Mouse (Mus musculus): ENCODE data around the gene Cd34.

Gene Cd34

DNA sequence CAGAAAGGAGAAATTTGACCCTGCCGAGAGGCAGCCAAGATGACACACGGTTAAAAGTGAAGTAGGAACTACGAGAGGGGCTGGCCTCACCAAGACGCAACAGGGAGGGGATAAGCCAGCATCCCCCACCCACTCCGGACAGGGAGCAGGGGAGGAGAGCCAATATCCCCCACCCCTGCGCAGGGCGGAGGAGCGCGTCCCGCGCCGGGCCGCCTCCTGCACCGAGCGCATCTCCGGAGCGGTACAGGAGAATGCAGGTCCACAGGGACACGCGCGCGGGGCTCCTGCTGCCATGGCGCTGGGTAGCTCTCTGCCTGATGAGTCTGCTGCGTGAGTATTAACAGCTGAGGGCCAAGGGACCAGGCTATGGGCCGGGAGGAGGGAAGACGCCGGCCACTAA, at the start of gene Cd34:
TSS of gene Cd34 (plus strand) at position 105 of the 400 bp plus-strand sequence.
- DNase-seq (ENCODE audit: low spot score in 2 of 2): peak in 1 of 2 experiments; percentile 52

DNA sequence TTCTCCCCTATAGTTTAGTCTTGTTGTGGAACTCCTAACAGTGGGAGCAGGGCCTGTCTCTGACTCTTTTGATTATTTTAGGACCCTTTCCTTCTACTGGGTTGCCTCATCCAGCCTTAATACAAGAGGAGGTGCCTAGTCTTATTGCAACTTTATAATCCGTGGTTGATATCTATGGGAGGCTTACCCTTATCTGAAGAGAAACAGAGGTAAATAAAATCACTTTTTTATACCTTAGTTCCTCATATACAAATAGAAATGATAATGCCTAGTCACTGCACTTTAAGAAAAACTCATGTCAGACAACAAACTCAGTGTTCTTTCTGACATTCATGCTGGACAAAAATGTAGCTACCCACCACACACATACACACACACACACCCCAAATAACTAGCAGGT, 44.1 kb upstream of the Cd34 start:
- no peak for DNase-seq (ENCODE audit: low spot score in 2 of 2)

DNA sequence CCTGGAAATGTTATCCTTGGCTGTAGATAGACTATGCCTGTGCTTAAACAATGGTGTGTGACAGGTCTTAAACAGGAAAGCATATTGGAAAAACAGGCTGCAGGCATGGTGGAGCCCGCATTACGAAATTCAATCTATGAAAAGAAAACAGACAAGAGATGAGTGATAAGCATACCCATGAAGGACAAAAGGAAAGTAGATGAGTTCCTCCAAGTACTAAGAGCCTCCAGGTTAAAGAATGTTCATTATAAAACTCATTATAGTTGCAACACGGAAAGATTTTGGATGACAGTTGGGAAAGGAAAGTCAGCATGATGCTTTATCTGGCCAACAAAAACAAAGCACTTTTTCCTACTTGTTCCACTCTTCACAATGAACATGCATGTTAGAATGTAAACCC, 43.3 kb upstream of the Cd34 start:
- no peak for DNase-seq (ENCODE audit: low spot score in 2 of 2)

DNA sequence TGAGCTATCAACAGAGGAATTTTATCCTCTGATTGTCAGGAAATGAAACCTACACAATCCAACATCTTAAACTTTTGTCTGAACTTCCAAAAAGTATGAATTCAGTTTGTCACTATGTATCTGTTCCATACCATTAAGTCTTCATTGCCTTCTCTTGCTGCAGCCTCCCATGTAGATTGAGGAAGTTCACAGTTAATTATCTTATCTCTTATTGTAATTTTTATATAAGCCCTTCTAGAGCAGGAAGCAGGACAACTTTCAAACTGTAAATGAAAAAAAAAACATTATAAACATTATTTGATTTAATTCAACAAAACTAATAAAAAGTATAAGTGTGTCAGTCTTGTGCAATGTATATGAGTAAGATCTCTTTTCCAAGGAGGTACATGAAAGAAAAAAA, 37.5 kb upstream of the Cd34 start:
- DNase-seq (ENCODE audit: low spot score in 2 of 2): no peak

DNA sequence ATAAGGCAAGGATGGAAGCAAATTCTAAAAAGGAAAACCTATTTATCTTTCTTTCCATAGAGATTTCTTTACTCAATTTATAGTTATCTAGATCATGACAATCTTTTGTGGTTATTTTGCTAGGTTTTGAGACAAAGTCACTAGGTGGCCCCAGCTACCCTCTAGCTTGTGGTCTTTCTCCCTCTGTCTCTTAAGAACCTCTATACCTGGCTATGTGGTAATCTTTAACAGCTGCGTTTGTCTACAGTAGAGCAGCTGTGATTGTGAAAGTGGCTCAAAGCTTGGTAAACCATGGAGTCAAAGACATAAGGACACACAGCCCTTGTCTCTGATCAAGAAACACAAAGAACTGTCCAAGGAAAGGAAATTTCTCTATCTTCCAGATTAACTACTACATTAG, 36.8 kb upstream of the Cd34 start:
- no peak for DNase-seq (ENCODE audit: low spot score in 2 of 2)

DNA sequence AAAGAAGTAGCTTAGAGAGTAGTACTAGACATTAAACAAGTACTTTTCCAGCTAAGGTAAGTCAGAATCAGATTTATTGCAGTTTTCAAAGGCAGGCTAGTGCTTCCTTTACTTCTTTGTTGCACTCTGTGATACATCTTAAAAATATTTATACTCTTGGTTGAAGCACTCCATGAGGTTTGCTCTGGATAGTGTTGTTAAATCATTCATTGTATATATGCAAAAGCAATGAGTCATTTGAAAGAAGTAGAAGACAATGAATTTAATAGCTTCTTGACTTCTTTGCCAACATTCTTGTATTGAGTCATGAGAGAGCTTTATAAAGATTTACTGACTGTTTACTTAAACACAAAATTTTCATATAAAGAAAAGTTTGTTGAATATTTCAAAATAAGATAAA, 29.7 kb upstream of the Cd34 start:
- DNase-seq (ENCODE audit: low spot score in 2 of 2): no peak

DNA sequence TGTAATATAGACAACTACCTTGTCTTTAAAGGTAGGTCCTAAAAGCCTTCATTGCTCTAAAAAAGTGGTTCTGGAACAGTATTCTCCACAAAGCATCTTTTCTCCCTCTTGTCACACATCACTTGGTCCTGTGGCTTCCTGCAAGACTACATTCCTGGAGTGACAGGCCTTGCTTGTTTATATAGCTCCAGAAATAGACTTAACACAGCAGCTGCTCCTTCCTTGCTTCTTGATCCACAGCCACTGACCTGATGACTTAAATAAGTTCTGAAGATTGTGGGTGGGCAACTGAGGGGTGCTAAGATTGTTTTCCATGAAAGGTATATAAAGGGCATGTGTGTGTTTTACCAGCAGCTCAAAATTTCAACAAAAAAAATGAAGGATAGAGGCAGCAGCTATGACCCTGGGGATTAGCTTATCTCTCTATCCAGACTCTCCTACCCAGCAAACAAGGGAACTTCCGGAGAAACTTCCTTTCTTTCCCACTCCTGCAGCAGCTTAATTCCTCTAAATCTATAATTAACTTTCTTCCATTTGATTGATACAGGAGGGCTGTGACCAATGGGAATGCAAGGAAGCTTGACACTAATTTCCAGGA, 12.8 kb upstream of the Cd34 start:
- no peak for DNase-seq (ENCODE audit: low spot score in 2 of 2)

DNA sequence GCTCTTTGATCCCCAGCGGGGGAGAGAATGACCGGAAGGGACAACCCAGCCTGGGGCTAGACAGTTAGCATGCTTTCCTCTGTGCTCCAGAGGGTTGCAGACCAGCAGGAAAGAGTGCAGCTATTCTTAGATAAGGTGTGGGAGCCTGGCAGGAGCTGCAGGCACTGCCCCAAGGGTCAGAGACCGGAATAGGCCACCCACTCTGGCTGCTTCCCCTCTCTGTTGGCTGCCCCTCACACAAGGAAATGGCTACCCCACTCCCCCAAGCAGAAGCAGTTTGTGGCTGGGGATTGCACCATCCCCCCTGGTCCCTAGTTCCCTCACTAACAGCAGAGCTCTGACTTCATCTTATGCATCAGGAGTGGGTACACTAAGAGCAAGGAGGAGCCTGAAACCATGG, 10.7 kb upstream of the Cd34 start:
- no peak for DNase-seq (ENCODE audit: low spot score in 2 of 2)

DNA sequence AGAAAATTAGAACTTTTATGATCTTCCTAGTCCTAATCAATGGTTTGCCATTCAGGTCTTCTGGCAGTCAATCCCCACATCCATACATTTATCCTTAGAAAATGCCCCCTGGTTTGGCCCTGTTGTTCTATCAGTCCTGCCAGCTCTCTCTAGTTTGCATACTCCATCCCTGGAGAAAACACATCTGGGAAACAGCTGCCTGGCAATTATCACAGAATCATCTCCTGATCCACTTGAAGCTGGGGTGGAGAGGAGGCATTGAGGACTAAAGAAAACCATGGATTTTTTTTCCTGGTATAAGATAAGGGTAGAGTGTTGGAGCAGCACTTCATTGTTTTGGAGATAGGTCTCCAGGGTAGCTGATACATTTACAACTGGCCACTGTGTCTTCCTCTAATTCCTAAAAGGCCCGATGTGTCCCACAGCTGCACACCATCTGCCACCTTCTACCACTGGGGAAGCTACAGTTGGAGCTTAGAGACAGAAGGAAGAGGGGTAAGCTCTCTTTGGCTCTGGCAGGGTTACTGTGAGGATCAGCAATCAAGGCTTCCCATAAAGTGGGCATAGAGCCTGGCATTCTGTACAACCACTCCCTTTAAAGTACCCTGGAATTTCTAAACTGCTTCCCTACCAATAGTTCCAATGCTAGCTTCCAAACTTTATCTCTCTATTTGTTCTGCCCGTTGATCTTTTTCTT, 9.2 kb upstream of the Cd34 start:
- DNase-seq (ENCODE audit: low spot score in 2 of 2): no peak

DNA sequence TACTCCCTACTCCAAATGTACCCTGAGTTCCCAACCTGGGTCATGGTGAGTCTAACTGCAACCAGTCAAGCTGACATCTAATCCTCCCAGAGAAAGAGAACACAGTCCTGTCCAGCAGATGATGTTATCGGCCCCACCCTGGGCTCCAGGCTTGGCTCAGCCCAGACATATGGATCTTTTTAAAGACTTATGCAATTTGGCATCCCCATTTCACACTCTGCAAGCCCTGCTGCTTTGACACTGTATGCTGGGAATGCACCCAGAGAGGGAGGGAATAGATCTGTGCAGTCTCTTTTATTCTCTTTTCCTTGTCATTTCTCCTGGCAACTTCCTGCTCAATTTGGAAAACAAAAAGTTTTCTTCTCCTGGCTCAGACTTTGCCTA, 8.7 kb upstream of the Cd34 start:
- peak; percentile 42 to 65 for DNase-seq (ENCODE audit: low spot score in 2 of 2)

DNA sequence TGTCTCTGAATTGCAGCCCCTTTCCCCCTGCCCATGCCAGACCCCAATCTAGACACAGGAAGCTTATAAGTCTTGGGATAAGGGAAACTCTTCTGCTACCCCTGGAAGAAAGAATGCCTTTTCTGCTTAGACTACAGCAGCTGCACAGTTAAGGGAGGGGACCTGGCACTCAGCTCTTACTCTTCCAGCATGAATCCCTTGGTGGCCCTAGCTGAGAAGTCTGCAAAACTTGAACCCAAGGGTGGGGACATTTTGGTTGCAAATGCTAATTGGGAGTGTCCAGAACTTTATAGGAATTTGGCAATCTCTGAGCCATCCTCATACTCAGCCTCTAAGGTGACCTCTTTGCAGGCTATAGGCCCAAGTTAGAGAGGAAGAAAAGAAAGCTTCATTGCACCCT, 7.9 kb upstream of the Cd34 start:
- DNase-seq (ENCODE audit: low spot score in 2 of 2): no peak

DNA sequence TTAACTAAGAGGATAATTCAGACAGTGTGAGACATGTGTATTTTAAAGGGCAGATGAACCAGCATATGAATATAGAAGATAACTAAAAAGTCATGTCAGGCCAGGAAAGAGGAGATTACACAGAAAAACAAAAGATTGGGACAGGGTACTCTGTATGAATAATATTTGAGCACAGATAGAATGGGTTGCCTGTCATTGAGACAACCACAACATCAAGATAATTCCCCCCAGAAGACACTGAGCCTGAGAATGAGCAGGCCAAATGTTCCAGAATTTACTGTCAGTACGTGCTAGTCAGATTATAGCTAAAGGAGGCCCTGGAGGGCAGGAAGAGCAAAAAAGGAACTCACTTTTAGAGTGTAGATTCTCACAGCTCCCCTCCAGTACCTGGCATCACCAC, 3.3 kb upstream of the Cd34 start:
- no peak for DNase-seq (ENCODE audit: low spot score in 2 of 2)

DNA sequence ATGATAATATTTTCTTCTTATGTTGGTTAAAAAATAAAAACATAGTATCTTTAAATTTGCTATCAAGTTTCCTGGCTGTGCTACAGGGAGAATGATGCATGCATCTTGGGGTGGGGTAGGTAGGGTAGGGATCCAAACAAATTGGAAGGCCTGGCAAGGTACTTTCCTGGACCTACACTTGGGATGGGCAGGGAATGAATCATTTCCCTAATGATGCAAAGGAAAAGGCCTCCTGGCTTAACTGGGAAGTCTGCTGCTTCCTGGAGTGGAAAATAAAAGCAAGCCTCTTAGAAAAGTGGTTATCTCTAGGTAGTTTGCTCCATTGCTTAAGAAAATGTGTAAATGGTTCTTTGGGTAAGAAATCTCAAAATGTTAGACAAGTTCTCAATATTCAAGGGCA, 2.9 kb downstream of the Cd34 start:
- DNase-seq (ENCODE audit: low spot score in 2 of 2): no peak

DNA sequence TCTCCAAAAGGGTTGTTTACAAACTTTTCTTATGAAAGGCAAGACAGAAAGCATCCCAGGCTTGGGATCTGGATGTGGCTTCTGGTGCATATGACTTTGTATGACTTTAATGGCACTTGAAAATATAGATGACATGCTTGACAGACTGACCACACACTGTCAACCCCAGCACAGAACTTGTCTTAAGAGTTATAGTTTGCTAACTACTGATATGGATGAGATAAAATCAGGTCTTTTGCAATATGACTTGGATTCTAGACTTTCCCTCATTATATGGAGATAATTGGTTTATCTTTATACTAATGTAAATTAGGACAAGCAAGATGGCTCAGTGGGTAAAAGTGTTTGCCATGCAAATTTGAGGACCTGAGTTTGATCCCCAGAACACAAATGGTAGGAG, 4.3 kb downstream of the Cd34 start:
- no peak for DNase-seq (ENCODE audit: low spot score in 2 of 2)

DNA sequence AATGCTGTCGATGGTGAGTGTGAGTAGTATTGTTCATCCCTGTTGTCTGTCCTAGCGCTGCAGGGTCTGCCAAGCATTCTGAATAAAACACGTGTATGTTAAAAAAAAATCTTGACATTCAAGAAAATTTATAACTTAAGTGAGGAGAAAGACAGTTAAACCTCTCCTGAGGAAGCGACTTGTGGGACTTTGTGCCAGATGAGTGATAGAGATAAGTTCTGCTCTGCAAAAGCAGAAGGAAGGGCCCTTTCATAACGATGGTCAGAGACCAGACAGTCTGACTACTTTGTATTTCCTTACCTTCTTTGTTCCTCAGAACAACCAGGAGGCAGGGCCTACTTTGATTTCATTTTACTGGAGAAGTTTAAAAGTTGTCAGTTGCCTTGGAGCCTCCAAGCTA, 4.9 kb downstream of the Cd34 start:
- DNase-seq (ENCODE audit: low spot score in 2 of 2): no peak

DNA sequence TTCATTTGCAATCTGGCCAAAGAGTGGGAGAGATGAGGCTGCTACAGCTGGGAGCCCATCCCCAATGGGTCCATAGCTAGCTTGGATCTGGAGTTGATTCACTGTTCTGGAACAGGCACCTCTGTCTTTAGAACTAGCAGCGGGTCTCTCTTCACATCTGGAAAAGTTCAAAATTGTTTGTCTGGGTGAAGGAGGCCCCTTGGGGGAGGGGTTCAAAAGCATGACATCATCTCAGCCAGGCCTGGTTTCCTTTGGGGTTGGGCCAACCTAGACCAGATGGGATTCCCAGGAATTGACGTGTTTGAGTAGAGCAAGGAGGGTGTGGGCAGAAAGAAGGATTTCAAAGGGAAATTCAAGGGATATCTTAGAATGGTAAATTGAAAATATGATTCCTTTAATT, 6.8 kb downstream of the Cd34 start:
- no peak for DNase-seq (ENCODE audit: low spot score in 2 of 2)

DNA sequence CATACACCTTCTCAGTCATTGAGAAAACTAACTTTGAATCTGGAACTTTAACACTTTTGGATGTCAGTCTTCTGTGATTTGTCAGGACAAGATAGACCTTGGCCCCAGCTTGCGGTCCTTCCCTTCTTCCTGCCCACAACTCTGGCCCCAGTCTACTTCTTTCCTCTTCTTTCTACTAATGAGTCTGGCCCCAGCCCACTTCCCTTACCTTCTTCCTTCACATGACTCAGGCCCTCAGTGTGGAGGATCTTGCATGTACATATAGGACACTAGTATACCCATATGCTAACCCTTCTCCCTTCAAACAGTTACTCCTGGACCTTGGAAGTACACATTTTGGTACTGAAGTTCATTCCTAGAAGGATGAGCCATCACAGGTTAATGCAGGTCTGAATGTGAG, 7.8 kb downstream of the Cd34 start:
- DNase-seq (ENCODE audit: low spot score in 2 of 2): no peak

DNA sequence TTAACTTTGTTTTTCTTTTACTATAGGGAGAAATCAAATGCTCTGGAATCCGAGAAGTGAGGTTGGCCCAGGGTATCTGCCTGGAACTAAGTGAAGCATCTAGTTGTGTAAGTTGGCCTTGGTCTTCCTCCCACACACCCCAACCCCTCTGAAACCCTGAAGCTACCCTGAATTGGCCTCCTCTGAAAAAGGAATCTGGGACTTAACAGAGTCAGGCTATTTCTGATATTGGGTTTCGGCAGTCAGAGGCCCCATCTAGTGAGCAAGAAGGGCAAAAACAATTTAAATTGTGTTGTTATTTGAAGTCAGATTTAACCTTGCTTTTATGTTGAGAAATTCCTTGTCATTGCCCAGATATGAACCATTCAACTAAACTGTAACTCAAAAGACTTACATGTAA, 12.3 kb downstream of the Cd34 start:
- no peak for DNase-seq (ENCODE audit: low spot score in 2 of 2)

DNA sequence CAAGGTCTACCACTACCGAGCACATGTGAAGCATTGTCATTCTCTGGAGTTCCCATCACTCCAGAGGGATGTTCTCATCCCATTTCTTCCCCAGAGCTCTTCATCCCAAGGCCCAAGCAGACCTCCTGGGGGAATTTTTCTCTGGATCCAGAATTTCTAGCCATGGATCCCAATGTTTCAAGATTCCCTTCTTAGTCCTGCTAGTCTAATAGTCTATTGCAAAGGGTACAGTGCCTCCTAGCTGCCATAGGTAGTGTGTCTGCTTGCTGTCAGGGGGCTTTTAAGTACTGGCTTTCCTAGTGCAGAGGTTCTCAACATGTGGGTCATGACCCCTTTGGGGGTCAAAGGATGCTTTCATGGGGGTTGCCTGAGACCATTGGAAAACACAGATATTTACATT, 14.3 kb downstream of the Cd34 start:
- no peak for DNase-seq (ENCODE audit: low spot score in 2 of 2)

DNA sequence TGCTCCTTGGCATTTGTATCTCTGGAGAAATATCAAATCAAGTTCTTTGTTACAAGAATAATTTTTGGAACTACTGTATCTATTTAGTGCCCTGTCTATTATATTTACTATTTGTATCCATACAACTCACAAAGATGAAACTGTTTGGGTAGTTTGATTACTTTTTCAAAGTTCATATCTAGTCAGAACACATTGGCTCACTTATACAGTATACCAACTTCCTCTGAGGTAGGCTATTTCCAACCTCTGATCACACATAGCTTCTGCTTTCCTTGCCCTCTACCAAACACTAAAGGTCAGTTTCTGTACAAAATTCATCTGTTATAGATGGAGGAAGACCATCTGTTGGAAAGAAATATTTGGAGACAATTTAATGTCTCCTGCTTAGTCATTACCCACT, 16.1 kb downstream of the Cd34 start:
- DNase-seq (ENCODE audit: low spot score in 2 of 2): no peak

DNA sequence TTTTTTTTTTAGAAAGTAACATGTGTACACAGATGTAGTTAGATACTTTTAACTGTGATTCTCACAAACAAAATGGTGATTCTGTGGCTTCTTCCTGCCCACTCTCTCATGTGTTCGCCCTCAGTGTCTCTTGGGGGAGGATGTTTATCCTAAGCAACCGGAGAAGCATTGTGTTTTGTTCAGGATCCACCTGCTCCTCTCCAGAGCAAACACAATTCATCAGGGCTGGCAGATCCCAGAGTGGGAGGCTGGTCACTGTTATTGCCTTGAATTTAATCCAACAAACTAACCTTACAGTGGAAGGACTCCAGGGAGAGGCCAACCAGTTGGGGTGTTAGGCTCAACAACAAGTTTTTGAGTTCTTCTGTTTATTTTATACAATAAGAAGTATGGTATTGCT, 17.1 kb downstream of the Cd34 start:
- DNase-seq (ENCODE audit: low spot score in 2 of 2): no peak

DNA sequence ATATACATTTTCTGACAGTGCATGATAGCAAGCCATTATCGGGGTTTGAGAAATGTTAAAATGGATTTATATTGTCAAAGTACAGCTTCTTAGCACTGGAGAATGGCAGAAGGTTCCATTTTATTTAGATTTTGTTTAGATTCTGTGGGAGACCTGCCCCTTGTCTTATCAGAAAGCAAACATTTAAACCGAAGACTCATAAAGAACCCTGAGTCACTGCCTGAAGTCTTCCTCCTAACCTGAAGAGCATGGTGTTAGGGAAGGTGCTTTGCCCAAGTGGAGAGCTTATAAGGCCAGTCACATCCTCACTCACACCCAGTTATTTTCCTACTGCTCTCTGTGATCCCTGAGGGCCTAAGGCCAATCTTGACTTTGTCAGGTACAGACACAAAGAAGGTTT, 18.4 kb downstream of the Cd34 start:
- DNase-seq (ENCODE audit: low spot score in 2 of 2): no peak

DNA sequence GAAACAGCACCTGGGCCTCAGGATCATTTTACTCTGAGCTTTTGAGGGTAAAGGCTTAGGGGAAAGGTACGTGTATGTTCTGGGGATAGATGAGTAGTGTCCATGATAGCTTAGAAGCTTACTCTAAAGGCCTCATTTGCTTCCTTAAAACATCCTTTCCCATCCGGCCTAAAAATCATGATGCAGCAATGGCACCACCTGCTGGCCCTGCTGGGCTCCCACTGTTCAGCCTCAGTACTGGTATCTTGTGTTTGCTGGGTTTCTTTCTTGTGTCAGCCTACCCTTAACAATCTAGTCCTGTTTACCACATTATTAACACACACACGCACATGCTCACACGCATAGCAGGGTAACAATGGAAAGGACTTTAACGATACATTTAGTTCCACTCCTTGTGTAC, 23.6 kb downstream of the Cd34 start:
- DNase-seq (ENCODE audit: low spot score in 2 of 2): peak; percentile 87 to 88

DNA sequence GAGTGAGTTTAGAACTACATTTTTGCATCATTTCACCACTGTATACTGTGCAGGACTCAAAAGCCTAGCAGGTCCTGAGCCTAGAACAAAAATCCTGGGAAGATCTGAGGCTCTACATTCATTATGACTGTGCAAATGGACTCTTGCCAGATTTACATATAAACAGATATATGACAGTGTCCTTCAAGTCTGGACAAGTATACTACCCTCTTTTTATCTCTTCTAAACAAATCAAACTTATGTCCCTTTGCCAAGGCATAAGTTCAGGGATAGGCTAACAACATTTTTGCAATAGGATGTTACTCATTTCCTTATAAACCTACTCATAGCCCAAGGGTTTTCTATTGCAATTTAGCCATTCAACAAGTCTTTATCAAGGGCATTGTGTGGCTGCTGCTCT, 24.1 kb downstream of the Cd34 start:
- DNase-seq (ENCODE audit: low spot score in 2 of 2): no peak
